Mouse (Mus musculus) kidney, embryonic 15.5 days (tissue): ENCODE data around the gene Kdr. TPM values are rescaled to one million over a fixed set of nuclear protein-coding genes. Genes with fewer than 3 reads are reported as not detected.
A peak's percentile ranks its signal among the peaks of the same experiment; 100 is the strongest.

Experiments
- ATAC-seq: fragments of 200-750 bp; cut with Nextera tagmentation; replicated peaks from 2 replicates; pipeline ENCODE4 v1.8.0; 2017; ENCODE audit warnings: moderate TSS enrichment; ENCODE audit not compliant: low FRiP score
- H3K27ac ChIP-seq: fragments of 300-500 bp; sonication (generic); 2 replicates; pipeline ENCODE4 v1.5.1; 2015; ENCODE audit warnings: mild to moderate bottlenecking, inconsistent platforms
- H3K27me3 ChIP-seq: fragments of 300-500 bp; sonication (generic); 2 replicates; pipeline ENCODE4 v1.6.1; 2015; ENCODE audit warnings: inconsistent platforms
- H3K36me3 ChIP-seq: fragments of 300-500 bp; sonication (generic); 2 replicates; pipeline ENCODE4 v1.6.1; 2015; ENCODE audit warnings: inconsistent platforms
- H3K4me1 ChIP-seq: fragments of 300-500 bp; sonication (generic); 2 replicates; pipeline ENCODE4 v1.6.1; 2015; ENCODE audit warnings: inconsistent platforms
- H3K4me2 ChIP-seq: fragments of 300-500 bp; sonication (generic); 2 replicates; pipeline ENCODE4 v1.6.1; 2015; ENCODE audit warnings: moderate library complexity, mild to moderate bottlenecking, inconsistent platforms
- H3K4me3 ChIP-seq: fragments of 300-500 bp; sonication (generic); replicated peaks from 2 replicates; pipeline ENCODE4 v1.5.1; 2015; ENCODE audit warnings: mild to moderate bottlenecking, inconsistent platforms
- H3K9ac ChIP-seq: fragments of 300-500 bp; sonication (generic); 2 replicates; pipeline ENCODE4 v1.6.1; 2015; ENCODE audit warnings: mild to moderate bottlenecking, inconsistent platforms
- H3K9me3 ChIP-seq: fragments of 300-500 bp; sonication (generic); replicated peaks from 2 replicates; pipeline ENCODE4 v1.6.1; 2016; ENCODE audit warnings: inconsistent platforms
- WGBS: fragments of 180-500 bp; shearing (Covaris S2); methylation state at CpG from one replicate; pipeline ENCODE4 v1.1.7; 2015; ENCODE audit warnings: mixed read lengths; 5-methylcytosine and 5-hydroxymethylcytosine counted together
- polyA plus RNA-seq: library from polyadenylated mRNA; unstranded; fragments of >200 nt; fragmentation: Nextera tagmentation; extraction: Ambion mirVana; gene quantifications from 2 replicates; pipeline ENCODE4 v1.2.1, GENCODE M21; 2015

Gene Kdr
- polyA plus RNA-seq, 1 experiment from 2014 or later: 41.7 TPM

DNA sequence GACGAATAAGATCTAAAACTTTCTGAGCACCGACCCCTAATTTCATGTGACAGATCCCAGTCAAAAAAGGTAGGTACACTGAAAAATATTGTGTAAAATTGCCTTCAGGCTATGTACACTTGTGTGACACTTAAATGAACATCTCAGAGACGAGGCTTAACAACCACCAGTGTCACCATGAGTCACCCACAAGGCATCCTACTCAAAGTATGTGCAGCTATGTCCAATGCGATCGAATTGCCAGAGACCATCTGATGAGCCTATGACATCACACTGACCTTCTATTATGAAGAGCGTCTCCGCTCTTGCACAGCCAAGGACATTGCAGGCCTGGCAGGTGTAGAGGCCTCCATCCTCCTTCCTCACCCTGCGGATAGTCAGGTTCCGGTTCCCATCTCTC, 22.4 kb downstream of the Kdr start:
- H3K9me3 ChIP-seq: no peaks in the 10 kb centered on the region
- no peak overlapping the region for H3K9ac ChIP-seq
- H3K4me1 ChIP-seq: no peaks in the 10 kb centered on the region
- no peak overlapping the region for H3K4me2 ChIP-seq
- H3K27ac ChIP-seq: no peak overlapping the region
- ATAC-seq: no peak
- H3K36me3 ChIP-seq: 0 out of 2 replicates have a peak, but pooled peaks cover 3% of the 10 kb centered on the region
- WGBS: 86% methylated on average over 9 of the region's 9 CpGs
- H3K4me3 ChIP-seq: no peak overlapping the region
- H3K27me3 ChIP-seq: no peaks in the 10 kb centered on the region

DNA sequence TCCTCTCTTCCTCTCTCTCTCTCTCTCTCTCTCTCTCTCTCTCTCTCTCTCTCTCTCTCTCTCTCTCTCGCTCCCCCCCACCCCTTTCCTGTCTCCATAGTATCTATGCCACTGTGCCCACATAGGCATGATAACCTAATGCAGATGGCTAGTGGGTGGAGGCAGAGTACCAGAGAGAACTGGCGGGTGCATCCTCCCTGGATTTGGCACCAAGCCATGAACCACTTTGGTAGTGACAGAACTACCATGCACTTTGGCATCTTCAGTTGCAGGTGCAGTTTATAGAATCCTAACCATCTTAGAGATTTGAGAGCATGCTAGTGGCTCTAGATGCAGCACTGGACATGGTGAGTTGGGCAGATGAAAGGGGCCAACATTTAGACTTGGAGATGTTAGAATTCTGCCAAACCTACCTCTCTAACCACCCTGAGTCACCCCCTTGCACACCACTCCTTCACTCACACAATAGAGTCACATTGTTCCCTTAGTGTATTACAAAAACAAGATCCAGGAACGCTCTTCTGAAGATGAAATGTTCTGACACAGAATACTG, 23.4 kb downstream of the Kdr start:
- no peak for ATAC-seq

DNA sequence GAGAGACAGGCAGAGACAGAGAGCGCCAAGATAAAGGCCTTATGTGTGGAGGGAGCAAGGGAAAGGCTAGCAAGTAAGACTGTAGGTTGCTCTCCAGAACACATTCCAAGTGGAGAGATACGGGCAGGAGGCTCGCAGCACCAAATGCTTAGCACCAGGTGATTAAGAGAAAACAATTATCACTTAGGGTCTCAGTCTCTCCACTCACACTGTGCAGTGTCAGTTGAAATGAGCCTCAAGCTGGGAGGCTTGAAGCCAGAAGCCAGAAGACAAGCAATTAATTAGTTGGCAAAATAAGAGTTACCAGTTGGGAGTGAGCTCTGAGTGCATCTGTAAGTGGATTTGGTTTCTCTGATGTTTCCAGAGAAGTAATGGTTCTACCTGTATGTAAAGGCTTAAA, 24.0 kb downstream of the Kdr start:
- Histone ChIP-seq H3K9me3 (no peaks in the 10 kb centered on the region), H3K4me3 (no peak overlapping the region), H3K4me1 (no peaks in the 10 kb centered on the region), H3K4me2 (no peak overlapping the region), H3K27ac (no peak overlapping the region), H3K36me3 (0 out of 2 replicates have a peak, but pooled peaks cover 3% of the 10 kb centered on the region), H3K27me3 (no peaks in the 10 kb centered on the region), H3K9ac (no peak overlapping the region)
- no peak for ATAC-seq
- WGBS: 69% methylated on average over 3 of the region's 3 CpGs

More for the DNA sequence above, 23.4 kb downstream of the Kdr start:
- H3K27me3 ChIP-seq: no peaks in the 10 kb centered on the region
- WGBS: 84% methylated on average over 3 of the region's 3 CpGs
- no peak overlapping the region for H3K27ac ChIP-seq
- no peaks in the 10 kb centered on the region for H3K4me1 ChIP-seq
- H3K4me2 ChIP-seq: no peak overlapping the region
- 0 out of 2 replicates have a peak, but pooled peaks cover 3% of the 10 kb centered on the region for H3K36me3 ChIP-seq
- no peak overlapping the region for H3K9ac ChIP-seq
- H3K9me3 ChIP-seq: no peaks in the 10 kb centered on the region
- H3K4me3 ChIP-seq: no peak overlapping the region

DNA sequence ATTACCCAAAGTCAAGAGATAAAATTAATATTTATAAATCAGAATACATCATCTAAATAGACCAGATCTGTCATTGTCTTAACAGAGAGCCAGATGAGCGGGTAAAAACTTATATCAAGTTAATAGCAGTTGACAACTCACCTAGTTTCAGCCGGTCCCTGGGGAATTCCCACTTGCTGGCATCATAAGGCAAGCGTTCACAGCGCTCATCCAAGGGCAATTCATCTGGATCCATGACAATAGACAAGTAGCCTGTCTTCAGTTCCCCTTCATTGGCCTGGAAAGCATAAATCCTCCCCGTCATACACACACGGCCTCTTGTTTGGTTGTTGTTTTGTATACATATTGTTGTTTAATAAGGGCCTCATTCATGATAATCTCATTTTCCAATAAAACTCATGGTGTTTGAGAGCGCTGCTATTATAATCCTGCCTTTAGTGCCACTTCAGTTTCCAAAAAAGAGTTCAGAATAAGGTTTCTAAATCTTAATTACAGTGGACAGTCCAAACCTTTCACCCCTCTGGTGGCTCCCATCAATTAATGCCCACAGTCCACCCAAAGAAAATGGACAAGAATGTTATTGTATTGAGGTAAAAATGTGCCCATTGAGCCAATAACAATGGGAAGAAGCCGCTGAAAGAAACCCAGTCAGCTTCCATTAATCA, 26.0 kb downstream of the Kdr start:
- 74% methylated on average over 8 of the region's 8 CpGs for WGBS
- 0 out of 2 replicates have a peak, but pooled peaks cover 3% of the 10 kb centered on the region for H3K36me3 ChIP-seq
- H3K4me3 ChIP-seq: no peak overlapping the region
- no peak overlapping the region for H3K27ac ChIP-seq
- H3K27me3 ChIP-seq: no peaks in the 10 kb centered on the region
- ATAC-seq: no peak
- no peaks in the 10 kb centered on the region for H3K4me1 ChIP-seq
- no peak overlapping the region for H3K9ac ChIP-seq
- H3K4me2 ChIP-seq: no peak overlapping the region
- no peaks in the 10 kb centered on the region for H3K9me3 ChIP-seq

- H3K27me3 ChIP-seq: no peaks in the 10 kb centered on the region
- no peaks in the 10 kb centered on the region for H3K4me1 ChIP-seq
- no peak overlapping the region for H3K4me3 ChIP-seq
- H3K27ac ChIP-seq: no peak overlapping the region
- H3K9me3 ChIP-seq: no peaks in the 10 kb centered on the region
- ATAC-seq: no peak
- H3K9ac ChIP-seq: no peak overlapping the region
- H3K36me3 ChIP-seq: 0 out of 2 replicates have a peak, but pooled peaks cover 3% of the 10 kb centered on the region
- H3K4me2 ChIP-seq: no peak overlapping the region
- WGBS: 57% methylated on average over 2 of the region's 2 CpGs
Observed at GRCm38 (mm10) chr5:75950866-75951265, 27.4 kb downstream of the Kdr start.

GRCm38 (mm10) chr5:75945394-75945793, 32.9 kb downstream of the Kdr start:
- H3K27ac ChIP-seq: no peak overlapping the region

DNA sequence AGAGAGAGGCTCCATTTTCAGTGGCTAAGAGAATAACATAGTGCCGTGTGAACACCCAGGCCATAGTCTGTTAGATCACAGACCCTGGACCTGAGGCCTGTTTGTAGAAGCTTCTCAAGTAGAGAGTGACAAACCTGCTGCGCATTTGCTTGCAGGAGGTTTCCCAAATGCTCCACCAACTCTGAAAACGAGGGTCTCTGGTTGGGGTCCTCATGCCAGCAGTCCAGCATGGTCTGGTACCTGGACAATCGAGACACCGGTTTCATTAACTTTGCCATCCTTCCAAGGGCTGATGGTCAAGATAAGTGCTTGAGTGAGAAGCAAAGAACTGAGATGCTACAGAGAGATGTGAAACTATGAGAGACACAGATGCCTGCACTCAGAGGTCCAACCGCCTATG, 35.0 kb downstream of the Kdr start:
- WGBS: 94% methylated on average over 6 of the region's 6 CpGs
- no peak overlapping the region for H3K27ac ChIP-seq
- peaks cover 20% of the 10 kb centered on the region for H3K4me1 ChIP-seq
- no peaks in the 10 kb centered on the region for H3K36me3 ChIP-seq
- no peak overlapping the region for H3K9ac ChIP-seq
- no peak overlapping the region for H3K4me2 ChIP-seq
- no peaks in the 10 kb centered on the region for H3K27me3 ChIP-seq
- H3K4me3 ChIP-seq: no peak overlapping the region
- H3K9me3 ChIP-seq: no peaks in the 10 kb centered on the region
- ATAC-seq: no peak

More at GRCm38 (mm10) chr5:75945394-75945793, 32.9 kb downstream of the Kdr start:
- Histone ChIP-seq H3K36me3 (no peaks in the 10 kb centered on the region), H3K9ac (no peak overlapping the region), H3K4me3 (no peak overlapping the region), H3K27me3 (no peaks in the 10 kb centered on the region), H3K9me3 (no peaks in the 10 kb centered on the region), H3K4me1 (peaks cover 5% of the 10 kb centered on the region; the same call in 1 of the 2 replicates), H3K4me2 (no peak overlapping the region)
- 46% methylated on average over 4 of the region's 4 CpGs for whole genome bisulfite sequencing
- no peak for ATAC-seq

GRCm38 (mm10) chr5:75941775-75942580, 36.3 kb downstream of the Kdr start:
- Histone ChIP-seq H3K4me3 (no peak overlapping the region), H3K9me3 (no peaks in the 10 kb centered on the region), H3K27me3 (no peaks in the 10 kb centered on the region), H3K27ac (peak overlapping the region; percentile 51; the same call in 1 of the 2 replicates), H3K4me2 (no peak overlapping the region), H3K36me3 (no peaks in the 10 kb centered on the region), H3K4me1 (peaks cover 20% of the 10 kb centered on the region), H3K9ac (no peak overlapping the region)
- ATAC-seq: no peak
- WGBS: 85% methylated on average over 11 of the region's 11 CpGs

GRCm38 (mm10) chr5:75939144-75939732, 39.0 kb downstream of the Kdr start:
- Histone ChIP-seq H3K4me1 (peaks cover 20% of the 10 kb centered on the region), H3K9me3 (no peaks in the 10 kb centered on the region), H3K4me2 (no peak overlapping the region), H3K4me3 (no peak overlapping the region), H3K36me3 (no peaks in the 10 kb centered on the region), H3K27ac (peak overlapping the region; percentile 52), H3K27me3 (no peaks in the 10 kb centered on the region), H3K9ac (no peak overlapping the region)
- WGBS: 24% methylated on average over 8 of the region's 8 CpGs
- ATAC-seq: no peak

- H3K27ac ChIP-seq: no peak overlapping the region
- 68% methylated on average over 4 of the region's 4 CpGs for WGBS
- H3K4me3 ChIP-seq: no peak overlapping the region
Observed at GRCm38 (mm10) chr5:75938012-75938411, 40.2 kb downstream of the Kdr start.

DNA sequence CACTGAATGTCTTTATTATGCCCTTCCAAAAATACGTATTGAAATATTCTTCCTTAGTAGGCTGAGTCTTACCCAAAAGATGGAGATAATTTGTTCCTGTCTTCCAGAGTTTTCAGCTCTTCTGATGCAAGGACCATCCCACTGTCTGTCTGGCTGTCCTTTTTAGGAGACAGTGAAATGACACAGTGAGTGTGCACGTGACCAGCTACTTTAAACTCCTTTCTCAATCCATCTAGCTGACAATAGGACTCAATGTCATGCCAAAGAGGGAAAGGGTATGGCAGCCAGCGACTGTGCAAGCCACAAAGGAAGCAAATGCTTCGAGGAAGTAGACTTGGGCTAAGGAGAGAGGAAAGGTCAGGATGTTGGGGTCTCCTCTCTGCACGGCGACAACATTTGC, 42.0 kb downstream of the Kdr start:
- ATAC-seq: no peak
- H3K4me2 ChIP-seq: no peak overlapping the region
- no peak overlapping the region for H3K9ac ChIP-seq
- H3K4me3 ChIP-seq: no peak overlapping the region
- WGBS: 74% methylated on average over 6 of the region's 6 CpGs
- H3K27me3 ChIP-seq: no peaks in the 10 kb centered on the region
- H3K4me1 ChIP-seq: peaks cover 20% of the 10 kb centered on the region
- no peaks in the 10 kb centered on the region for H3K36me3 ChIP-seq
- no peaks in the 10 kb centered on the region for H3K9me3 ChIP-seq
- no peak overlapping the region for H3K27ac ChIP-seq

More at GRCm38 (mm10) chr5:75938012-75938411, 40.2 kb downstream of the Kdr start:
- no peaks in the 10 kb centered on the region for H3K27me3 ChIP-seq
- peaks cover 20% of the 10 kb centered on the region for H3K4me1 ChIP-seq
- H3K9ac ChIP-seq: no peak overlapping the region
- H3K36me3 ChIP-seq: no peaks in the 10 kb centered on the region
- no peak overlapping the region for H3K4me2 ChIP-seq
- no peaks in the 10 kb centered on the region for H3K9me3 ChIP-seq
- no peak for ATAC-seq

DNA sequence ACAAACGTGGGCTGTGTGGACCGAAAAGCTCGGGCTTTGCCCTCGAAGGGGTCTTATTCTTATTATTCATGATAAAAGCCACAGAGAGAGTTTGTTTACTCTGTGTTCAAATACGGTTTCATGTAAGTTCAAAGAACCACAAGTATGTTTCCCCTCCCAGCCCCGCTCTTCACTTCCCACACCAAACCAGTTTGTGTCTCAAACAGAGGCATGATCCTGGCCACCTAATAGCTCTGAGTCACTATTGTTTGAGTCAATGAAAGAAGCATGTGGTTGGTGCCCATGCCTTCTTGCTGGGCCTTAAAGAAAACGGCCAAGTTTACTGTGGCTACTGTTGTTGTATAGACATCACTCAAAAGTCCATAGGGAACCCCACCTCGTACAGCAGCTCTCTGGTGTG, 43.0 kb downstream of the Kdr start:
- WGBS: 83% methylated on average over 8 of the region's 8 CpGs
- H3K36me3 ChIP-seq: no peaks in the 10 kb centered on the region
- H3K9ac ChIP-seq: no peak overlapping the region
- no peak for ATAC-seq
- H3K27me3 ChIP-seq: no peaks in the 10 kb centered on the region
- no peak overlapping the region for H3K4me3 ChIP-seq
- H3K9me3 ChIP-seq: no peaks in the 10 kb centered on the region
- H3K27ac ChIP-seq: no peak overlapping the region
- peaks cover 15% of the 10 kb centered on the region for H3K4me1 ChIP-seq
- H3K4me2 ChIP-seq: no peak overlapping the region
